Mouse (Mus musculus) lung, adult 2 months (tissue): ENCODE results near the gene Cxcl16. TPM values are rescaled to one million over a fixed set of nuclear protein-coding genes. Genes with fewer than 3 reads are reported as not detected.

Source experiments
- DNase-seq: peaks from one replicate; pipeline ENCODE4 v3.0.0; 2022
- H3K4me1 ChIP-seq: fragments of 200-500 bp; 2 replicates; pipeline ENCODE4 v1.6.1; 2011; ENCODE audit warnings: low read length; ENCODE audit not compliant: control insufficient read depth, insufficient read depth
- H3K4me3 ChIP-seq: fragments of 200-500 bp; replicated peaks from 2 replicates; pipeline ENCODE3; 2011; ENCODE audit warnings: low read depth, mild to moderate bottlenecking, control low read depth, low read length; ENCODE audit errors: extremely low read depth
- CTCF ChIP-seq: fragments of 200-500 bp; IDR thresholded peaks from 2 replicates; pipeline ENCODE4 v1.5.1; 2011; ENCODE audit warnings: mild to moderate bottlenecking, low read length, control low read depth; ENCODE audit not compliant: insufficient read depth
- POLR2A ChIP-seq: fragments of 200-500 bp; IDR thresholded peaks from 2 replicates; pipeline ENCODE4 v1.6.1; 2011; ENCODE audit warnings: low read depth, mild to moderate bottlenecking, control low read depth, low read length, borderline replicate concordance; ENCODE audit errors: extremely low read depth
- WGBS: fragments of 180-500 bp; shearing (Covaris S2); methylation state at CpG from one replicate; pipeline ENCODE4 v1.1.7; 2018; 5-methylcytosine and 5-hydroxymethylcytosine counted together
- polyA plus RNA-seq: library from polyadenylated mRNA; depleted of rRNA; stranded (reverse); fragments of >200 nt; gene quantifications from 2 replicates; pipeline ENCODE4 v1.2.3, GENCODE M21; 2012

The Cxcl16 gene
- polyA plus RNA-seq, 1 experiment = 74.6 TPM

- TF ChIP-seq CTCF (no peak), POLR2A (peak; percentile 13; the same call in 1 of the 2 replicates)
Observed at GRCm38 (mm10) chr11:70458688-70459600, 840 bp downstream of the Cxcl16 start, which contains the start of gene Zmynd15. TSS of gene Zmynd15 (plus strand) at chr11:70459433.

DNA sequence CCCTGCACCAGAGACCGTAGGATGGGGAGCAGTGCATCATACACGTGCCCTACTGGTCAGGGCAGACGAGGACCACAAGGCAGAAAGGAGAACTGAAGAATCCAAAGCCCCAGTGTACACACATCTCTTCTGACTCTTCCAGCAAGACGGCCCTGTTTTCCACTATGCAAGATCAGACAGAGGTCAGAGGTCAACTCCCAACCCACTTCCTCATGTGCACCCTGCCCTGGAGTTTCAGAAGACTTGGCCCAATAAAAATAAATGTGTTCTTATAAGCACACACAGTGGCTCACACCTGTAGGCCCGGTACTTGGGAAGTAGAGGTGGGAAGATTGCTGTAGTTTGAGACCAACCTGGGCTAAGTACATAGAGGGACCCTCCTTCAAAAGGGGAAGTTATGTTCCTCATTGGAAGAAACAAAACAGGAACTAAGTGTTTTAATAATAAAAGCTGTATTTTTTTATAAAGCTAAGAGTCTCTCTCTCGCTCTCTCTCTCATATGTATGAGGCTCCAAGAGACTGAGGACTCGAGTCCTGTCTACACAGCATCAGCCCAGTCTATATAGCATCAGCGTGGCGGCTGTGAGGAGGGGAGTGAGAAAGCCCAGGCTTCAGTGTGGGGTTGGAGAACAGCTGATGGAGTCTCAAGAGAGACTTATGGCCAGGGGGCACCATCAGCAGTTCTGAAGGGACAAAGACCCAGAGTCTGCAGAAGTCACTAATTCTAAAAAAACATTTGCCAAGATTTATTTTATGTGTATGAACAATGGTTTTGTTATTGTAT, 6.3 kb downstream of the Cxcl16 start:
- Histone ChIP-seq H3K4me3 (no peak overlapping the region), H3K4me1 (peaks cover under 1% of the 10 kb centered on the region)
- no peak for DNase-seq
- 72% methylated on average over 9 of the region's 9 CpGs for WGBS
- TF ChIP-seq CTCF (no peak), POLR2A (no peak)

More at GRCm38 (mm10) chr11:70458688-70459600, 840 bp downstream of the Cxcl16 start, which contains the start of gene Zmynd15:
- Histone ChIP-seq H3K4me1 (peaks cover 4% of the 10 kb centered on the region), H3K4me3 (peak within 1 kb of the TSS; percentile 86)
- peak; percentile 48 for DNase-seq
- whole genome bisulfite sequencing = 14% methylated on average over 32 of the region's 32 CpGs

DNA sequence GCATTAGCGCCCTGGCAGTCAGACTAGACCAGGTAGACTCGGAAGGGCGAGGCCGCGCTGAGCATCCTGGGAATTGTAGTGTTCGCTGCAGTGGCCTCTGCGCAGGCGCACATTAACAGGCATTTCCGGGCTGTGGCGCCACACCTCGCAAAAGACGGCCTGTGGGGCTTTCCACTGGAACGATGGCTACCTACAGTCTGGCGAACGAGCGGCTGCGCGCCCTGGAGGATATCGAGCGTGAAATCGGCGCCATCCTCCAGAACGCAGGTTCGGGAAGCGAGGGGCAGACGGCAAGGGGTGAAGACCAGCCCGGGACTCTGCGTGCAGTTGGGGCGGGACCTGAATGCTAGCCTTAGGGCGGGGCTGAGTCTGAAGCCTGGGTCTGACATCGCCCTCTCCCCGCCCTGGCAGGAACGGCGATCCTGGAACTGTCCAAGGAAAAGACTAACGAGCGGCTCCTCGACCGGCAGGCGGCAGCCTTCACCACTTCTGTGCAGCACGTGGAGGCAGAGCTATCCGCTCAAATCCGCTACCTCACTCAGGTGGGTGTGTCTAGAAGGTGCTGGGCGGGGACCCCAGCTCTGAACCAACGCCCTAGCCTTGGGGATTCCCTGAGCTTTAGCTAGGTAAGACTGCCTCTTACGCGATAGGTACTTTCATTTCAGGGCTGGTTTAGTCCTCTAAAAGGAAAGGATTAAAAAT, 7.8 kb downstream of the Cxcl16 start, which contains the start of gene Med11:
Med11 (plus strand) TSS at position 123 of the 702 bp plus-strand sequence.
- peak; percentile 97 for DNase-seq

GRCm38 (mm10) chr11:70450926-70451325, 8.9 kb downstream of the Cxcl16 start:
- DNase-seq = no peak
- no peak for TF ChIP-seq POLR2A
- no peak for TF ChIP-seq CTCF
- Histone ChIP-seq H3K4me1 (no peaks in the 10 kb centered on the region), H3K4me3 (no peak overlapping the region)
- WGBS = 79% methylated on average over 2 of the region's 2 CpGs

More for the DNA sequence above, 7.8 kb downstream of the Cxcl16 start, which contains the start of gene Med11:
- under 1% methylated on average over 46 of the region's 46 CpGs for WGBS
- Histone ChIP-seq H3K4me3 (peak within 1 kb of the TSS; percentile 87), H3K4me1 (no peaks in the 10 kb centered on the region)
- TF ChIP-seq POLR2A (peak; percentile 88; the same call in 1 of the 2 replicates), CTCF (peak; percentile 83)

DNA sequence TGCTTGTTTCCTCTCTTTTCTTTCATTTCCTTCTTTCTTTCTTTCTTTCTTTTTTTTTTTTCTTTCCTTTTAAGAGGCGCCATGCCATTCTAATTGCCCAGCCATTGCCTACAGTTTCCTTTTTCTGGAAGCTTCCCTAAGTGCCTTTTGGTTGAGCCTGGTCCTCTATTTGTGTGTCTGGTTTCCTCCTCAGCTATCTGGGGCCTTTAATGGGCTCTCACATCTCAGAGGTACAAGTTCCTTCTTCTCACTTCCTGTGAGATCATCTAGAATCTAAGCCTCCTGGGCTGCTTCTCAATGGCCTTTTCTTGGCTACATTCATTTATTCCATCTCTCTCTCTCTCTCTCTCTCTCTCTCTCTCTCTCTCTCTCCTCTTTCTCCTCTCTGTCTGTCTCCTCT, 12.4 kb downstream of the Cxcl16 start:
- 61% methylated on average over 1 of the region's 1 CpGs for WGBS
- no peak overlapping the region for H3K4me3 ChIP-seq
- TF ChIP-seq CTCF (no peak), POLR2A (no peak)
- H3K4me1 ChIP-seq = 0 out of 2 replicates have a peak, but pooled peaks cover 2% of the 10 kb centered on the region
- DNase-seq = no peak

DNA sequence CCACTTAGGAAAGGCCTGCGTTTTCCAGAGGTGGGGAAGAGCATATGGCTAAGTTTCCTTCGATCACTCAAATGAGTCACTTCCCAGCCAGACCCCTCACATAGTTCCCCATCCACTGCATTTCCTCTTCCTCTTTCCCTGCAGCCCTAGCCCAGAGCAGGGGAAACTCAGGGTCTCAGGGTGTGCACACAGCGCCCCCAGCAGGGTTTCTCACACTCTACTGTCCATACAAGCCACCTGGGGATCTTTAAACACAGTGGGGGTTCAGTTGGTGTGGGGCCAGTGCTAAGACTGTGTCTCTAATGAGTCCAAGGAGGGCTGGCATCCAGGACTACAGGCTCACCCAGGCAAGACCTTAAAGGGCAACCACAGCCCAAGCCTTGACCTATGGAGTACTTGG, 13.0 kb downstream of the Cxcl16 start:
- 29% methylated on average over 3 of the region's 3 CpGs for WGBS
- no peak for TF ChIP-seq CTCF
- TF ChIP-seq POLR2A = no peak
- no peak for DNase-seq
- H3K4me1 ChIP-seq = 0 out of 2 replicates have a peak, but pooled peaks cover 2% of the 10 kb centered on the region
- H3K4me3 ChIP-seq = no peak overlapping the region

GRCm38 (mm10) chr11:70444667-70445066, 15.1 kb downstream of the Cxcl16 start:
- no peak for DNase-seq
- TF ChIP-seq CTCF = no peak
- no peak for TF ChIP-seq POLR2A
- no peak overlapping the region for H3K4me3 ChIP-seq
- peaks cover 2% of the 10 kb centered on the region; the same call in 1 of the 2 replicates for H3K4me1 ChIP-seq
- 60% methylated on average over 6 of the region's 6 CpGs for WGBS

DNA sequence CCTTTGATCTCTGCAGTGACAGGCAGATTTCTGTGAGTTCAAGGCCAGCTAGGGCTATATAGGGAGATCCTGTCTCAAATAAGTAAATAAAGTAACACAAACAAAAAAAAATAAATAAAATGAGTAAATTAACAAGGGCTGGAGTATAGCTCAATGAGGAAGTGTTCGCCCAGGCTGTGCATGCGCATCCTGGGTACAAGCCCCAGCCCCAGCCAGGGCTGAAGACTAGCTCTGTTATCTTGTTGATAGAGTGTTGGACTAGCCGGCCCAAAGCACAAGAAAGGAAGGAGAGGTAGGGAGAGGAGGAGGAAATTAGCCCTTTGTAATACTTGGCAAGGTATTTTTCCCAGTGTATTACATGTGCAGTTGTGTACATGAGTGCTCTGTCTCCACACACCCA, 15.8 kb downstream of the Cxcl16 start:
- peaks cover 2% of the 10 kb centered on the region; the same call in 1 of the 2 replicates for H3K4me1 ChIP-seq
- DNase-seq = no peak
- TF ChIP-seq CTCF = no peak
- no peak for TF ChIP-seq POLR2A
- 61% methylated on average over 3 of the region's 3 CpGs for WGBS
- H3K4me3 ChIP-seq = no peak overlapping the region
